Mouse (Mus musculus) WW6 (cell line): Measurements from ENCODE around the gene Gmpr.

Experiments used
- DNase-seq: peaks from one replicate; pipeline ENCODE4 v3.0.0-alpha.2; 2013; ENCODE audit warnings: low read depth, low spot score

Gmpr gene

DNA sequence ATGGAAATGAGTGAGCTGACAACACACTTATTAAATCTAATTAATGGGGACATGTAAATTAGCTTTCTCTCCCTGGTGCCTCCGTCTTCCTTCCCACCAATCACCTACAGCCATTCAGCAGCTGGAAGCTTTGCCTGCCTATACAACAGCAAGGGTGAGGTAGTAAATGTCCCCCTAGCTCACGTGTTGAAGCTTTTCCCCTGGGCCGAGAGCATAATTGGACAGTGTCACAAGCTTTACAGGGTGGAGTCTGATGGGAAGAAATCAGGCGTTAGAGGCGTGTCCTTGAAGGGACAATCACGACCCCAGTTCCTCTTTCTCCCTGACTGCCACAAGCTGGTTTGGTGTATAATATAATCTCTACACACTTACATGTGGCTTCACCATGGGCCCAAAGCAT, 93.2 kb downstream of the Gmpr start:
- DNase-seq: no peak
